Mouse (Mus musculus): ENCODE results near the gene Ss18l1.

Ss18l1 gene

DNA sequence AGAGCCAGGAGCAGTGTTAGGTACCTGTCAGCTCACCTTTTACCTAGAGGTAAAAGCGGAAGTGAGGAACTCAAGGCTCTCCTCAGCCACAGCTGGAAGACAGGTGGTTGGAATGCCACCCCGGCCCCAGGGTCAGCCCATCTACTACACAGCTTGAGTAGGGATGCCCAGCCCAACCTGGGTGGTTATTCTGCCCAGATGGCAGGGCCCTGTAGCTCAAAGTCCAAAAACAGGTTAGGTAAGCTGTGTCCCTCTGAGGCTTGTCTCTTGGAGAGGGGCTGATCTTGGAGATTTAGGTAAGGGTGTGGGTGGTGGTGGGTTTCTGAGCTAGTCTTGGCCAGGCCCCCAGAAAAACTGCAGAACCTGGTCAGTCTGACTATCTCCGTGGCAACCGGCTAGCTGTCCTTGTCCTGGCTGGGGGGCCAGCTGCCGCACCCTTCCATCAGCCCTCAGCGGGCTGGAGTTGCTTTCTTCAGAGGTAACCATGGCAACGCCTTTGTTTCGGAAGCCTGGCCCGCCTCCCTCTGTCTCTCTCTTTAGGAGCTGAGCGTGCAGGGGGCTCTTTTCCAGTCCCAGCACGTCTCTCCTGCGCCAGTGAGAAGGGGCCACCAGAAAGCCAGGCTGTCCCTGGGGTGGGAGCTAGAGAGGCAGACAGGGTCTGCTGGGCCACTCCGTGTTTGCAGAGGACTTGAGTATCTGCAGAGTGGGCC is 75.3 kb downstream of the Ss18l1 start:
- DNase-seq (ENCODE audit: low spot score in 2 of 2), result peak in 1 of 2 experiments; percentile 71

DNA sequence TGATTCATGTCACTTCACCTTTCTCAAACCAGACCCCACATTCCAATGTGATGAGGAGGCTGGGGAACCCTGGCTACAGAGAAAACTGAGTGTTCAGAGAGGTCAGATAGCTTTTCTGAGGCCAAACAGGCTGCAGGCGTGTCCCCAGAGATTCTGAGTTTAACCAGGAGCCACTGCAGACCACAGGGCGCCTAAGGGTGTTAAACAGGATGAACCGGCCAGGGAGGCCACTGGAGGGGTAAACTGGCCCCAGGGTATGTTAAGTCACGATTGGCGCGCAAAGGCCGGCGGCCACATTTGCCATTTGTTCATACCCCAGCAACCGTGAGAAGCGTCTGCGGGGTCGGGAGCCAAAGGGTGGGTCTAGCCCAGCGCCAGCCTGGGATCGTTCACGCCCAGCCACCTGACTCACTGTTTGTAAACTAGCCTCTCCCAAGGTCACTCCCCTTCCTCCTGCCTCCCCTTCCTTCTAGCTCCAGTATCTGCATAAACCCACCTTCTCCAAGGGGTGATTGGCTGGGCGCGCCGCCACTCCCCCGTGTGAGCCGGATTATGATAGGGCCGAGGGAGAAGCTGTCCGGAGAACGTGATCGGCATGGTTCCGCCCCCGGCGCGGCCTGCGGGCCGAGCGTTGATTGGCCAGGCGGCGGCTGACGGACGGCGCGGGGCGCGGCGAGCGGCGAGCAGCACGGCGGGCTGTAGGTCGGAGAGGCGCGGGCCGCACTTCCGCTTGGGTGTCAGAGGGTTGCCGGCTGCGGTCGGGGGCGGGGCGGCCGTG is 76.5 kb downstream of the Ss18l1 start, which contains the start of gene Osbpl2:
TSS of gene Osbpl2 (plus strand) at position 646 of the 778 bp plus-strand sequence.
- DNase-seq (ENCODE audit: low spot score in 2 of 2), result peak; percentile 100
